Mouse (Mus musculus) left cerebral cortex, postnatal 4 days (tissue): Measurements from ENCODE around the gene Acss1. TPM values are rescaled to one million over a fixed set of nuclear protein-coding genes. Genes with fewer than 3 reads are reported as not detected.

Source experiments
- DNase-seq: peaks from one replicate; pipeline ENCODE4 v3.0.0-alpha.2; 2022
- intact Hi-C: fragments of 180-260 bp; cut with DNase I; formaldehyde crosslinking; loops from one replicate; pipeline ENCODE4 v1.15.1; 2025
- total RNA-seq, 2 experiments: library from RNA; stranded (reverse); gene quantifications; 2 replicates each; pipeline ENCODE4 v1.2.3; 2021

Acss1 gene
- total RNA-seq, 2 experiments from 2014 or later, result 15.5 to 16.6 TPM

DNA sequence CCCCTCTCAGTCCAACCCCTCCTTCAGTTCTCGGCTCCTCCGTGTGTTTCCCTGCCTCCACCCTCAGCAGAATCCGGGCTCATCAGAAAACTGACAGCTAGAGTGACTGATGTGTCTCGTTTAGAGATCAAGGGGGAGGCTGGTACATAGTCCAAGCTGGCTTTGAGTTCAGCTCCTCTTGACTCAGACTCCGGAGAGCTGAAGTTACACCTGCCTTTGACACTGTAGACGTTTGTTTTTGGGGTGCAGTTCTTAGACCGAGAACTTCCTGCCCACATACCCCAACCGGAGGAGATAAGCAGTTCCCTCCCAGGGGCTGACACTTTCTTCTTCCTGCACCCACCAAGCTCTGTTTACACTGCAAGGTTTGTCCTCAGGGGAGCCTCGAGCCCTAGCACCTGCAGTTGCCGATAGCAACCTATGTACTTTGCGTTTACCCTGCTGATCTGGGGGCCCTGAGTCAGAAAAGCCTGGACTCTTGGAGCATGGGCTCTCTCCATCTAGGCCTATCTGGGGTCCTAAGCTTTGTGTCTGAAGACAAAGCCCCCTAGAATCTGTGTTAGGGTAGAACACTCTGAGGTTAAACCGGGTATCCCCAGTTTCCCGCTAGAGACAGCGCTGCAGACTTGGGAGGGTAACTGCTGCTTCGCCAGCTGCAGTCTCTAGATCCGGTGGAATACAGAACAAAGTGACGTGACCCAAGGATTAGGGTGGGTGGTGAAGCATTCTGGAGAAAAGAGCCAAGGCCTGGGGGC lies 1.1 kb downstream of the Acss1 start:
- intact Hi-C loops, result no loop called here
- DNase-seq, result no peak

GRCm38 (mm10) chr2:150666723-150667064 lies 1.6 kb downstream of the Acss1 start:
- intact Hi-C loops, result no loop called here
- DNase-seq, result no peak

DNA sequence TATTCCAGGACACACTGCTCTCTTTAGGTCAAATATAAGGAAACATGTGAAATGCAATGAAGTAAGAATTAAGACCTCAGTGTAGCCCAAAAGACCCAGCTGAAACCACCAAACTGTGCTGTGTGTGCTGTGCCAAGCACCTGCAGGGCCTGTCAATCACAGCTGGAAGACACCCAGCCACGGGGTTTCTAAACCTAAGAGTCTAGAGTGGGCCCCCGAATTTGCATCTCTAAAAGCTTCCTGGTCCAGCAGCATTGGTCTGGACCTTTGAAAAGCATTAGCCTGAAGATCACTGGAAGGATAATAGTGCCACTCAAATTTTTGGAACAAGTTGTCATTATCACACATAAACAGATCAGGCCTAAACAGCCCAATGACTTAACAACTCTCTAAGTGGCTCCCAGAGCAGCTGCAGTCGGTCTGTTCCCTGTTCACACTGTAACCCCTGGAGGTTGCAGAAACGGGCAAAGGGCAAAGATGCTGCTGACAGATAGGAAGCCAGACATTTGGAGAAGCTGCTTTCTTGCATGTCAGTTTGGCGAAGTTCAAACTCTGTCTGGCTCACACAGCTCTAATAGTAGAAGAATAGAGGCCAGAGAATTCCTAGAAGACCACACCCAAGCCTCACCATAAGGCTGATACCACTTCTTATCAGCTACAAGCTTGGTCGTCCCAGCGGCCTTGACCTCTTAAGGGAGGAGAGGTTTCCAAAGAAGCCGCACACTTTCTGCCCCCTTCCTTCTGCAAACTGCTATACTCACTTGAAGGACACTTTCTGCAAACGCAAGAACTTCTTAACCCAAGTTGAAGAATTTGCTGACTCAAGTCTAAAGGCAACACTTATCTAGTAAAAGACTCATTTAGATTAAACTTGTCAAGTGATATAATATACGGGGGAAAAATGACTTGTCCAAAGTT lies 2.5 kb downstream of the Acss1 start:
- DNase-seq, result no peak
- intact Hi-C loops, result no loop called here

GRCm38 (mm10) chr2:150665006-150665405 lies 3.3 kb downstream of the Acss1 start:
- intact Hi-C loops, result no loop called here
- DNase-seq, result no peak

DNA sequence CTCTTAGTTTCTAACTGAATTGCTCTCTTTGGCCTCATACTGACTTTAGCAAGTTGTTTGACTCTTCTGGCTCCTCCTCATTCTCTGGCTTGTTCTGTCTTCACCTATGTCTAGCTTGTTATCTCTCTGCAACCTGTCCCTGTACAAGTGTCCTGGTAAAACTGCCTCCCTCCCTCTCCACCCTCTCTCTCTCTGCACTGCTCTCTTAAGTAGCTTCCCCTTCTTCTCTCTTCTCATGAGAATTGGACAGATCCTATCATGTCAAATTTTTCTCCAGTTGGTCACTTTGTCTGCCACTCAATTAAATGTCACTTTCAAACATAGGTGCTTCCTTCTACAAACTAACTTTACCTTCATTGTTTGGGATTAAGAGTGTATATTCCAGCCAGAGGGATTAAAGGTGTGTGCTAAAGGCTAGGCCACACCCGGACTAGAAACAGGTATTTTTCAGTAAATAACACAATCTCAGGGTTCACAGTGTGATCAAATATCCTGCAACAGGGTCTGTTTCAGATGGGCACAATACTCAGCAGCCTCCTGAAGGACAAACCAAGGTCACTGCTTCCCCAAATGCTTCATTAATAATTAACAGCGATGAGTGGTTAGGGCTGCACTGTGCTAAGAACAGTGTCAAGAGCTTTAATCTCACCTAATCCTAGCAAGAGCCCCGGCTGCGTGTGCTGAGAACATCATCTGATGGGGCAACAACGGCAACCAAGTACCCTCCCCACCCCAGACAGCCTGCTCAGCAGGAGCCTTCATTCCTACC lies 4.0 kb downstream of the Acss1 start:
- DNase-seq, result no peak
- intact Hi-C loops, result no loop called here

DNA sequence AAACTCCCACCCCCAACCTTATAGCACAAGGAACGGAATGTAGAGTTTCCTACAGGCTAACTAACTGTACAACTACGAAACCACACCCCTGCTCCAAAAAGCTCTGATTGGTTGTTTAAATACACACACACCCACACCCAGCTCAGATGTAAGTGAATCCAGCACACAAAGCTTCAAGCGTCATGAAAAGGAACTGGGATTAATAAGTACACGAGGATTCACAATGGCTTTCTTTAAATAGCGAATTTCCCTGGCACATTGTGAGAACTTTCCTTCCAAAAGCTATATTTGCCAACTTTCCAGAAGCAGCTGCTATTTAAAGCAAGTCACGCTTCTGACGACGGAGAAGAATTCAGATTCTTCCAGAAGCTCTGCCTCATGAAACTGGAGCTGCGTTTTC lies 5.0 kb downstream of the Acss1 start:
- intact Hi-C loops, result no loop called here
- DNase-seq, result no peak

DNA sequence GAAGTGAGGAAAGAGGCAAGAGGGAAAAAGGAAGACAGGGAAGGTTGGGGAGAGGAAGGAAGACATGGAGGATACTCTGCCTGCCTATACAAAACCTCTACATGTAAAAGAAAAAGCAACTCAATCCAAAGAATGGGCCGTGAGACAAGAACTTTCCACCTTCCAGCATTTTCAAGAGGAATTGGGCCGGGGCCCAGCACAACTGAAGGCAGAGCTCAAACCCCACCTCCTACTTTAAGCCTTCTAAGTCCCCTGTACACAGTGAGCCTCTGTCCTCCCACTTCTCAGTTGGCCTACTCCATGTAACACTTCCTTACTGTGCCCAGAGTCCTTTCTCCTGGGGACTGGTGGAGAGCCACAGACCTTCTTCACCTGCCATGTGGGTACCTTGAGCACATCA lies 6.3 kb downstream of the Acss1 start:
- no peak for DNase-seq
- intact Hi-C loops, result no loop called here

GRCm38 (mm10) chr2:150660668-150661451 lies 7.4 kb downstream of the Acss1 start:
- no peak for DNase-seq
- intact Hi-C loops, result no loop called here

DNA sequence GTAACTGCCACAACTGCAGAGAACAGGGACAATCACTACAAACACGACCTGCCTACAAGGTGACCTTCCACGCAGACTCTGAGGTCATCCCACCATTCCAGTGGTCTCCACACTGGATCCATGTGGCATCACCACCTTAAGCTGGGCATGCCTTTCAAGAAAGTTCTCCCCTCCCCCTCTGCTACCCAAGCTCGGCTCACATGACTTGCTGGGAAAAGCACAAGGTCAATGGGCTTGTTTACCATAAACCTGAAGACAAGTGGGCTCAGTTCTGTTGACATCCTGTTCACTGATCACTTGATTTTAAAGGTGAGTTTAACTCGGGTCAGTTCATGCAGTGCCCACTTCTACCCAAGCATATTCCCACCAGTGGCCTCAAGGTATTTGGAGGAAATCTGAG lies 8.3 kb downstream of the Acss1 start:
- intact Hi-C loops, result no loop called here
- no peak for DNase-seq

GRCm38 (mm10) chr2:150656975-150657768 lies 11.1 kb downstream of the Acss1 start:
- DNase-seq, result no peak
- intact Hi-C loops, result no loop called here

GRCm38 (mm10) chr2:150656112-150656511 lies 12.2 kb downstream of the Acss1 start:
- intact Hi-C loops, result no loop called here
- no peak for DNase-seq

DNA sequence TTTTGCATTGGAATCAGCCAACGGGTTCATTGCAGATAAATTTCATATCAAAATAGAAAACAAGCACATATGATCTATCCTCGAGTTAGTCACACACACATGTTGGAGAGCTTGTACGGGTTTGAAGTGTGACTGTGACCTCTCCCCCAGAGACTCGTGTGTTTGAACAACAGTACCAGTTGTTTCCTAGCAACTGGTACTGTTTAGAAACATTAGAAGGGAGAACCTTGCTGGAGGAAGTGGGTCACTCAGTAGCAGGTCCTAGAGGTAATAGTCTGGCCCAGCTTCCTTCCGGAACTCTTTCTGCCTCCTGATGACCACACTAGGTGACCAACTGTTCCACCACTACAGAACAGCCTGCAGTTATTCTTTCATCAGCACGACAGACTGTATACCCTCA lies 13.0 kb downstream of the Acss1 start:
- intact Hi-C loops, result no loop called here
- DNase-seq, result no peak

DNA sequence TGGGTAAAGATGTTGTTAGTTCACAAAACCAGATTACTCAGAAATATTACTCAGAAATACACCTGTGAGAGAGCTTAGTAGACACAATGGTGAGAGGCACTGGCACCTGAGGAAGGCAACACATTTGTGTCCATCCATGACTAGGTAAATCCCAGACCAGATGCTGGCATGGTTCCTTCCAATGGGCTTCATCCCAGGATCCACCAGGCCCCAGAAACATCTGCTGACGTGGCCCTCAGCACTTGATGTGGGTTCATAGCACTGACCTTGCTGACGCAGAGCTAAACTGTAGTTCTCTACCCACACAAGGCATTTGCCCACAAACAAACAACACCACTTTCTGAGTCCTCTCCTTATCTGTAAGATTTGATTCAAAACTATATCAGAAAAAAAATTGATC lies 13.5 kb downstream of the Acss1 start:
- intact Hi-C loops, result no loop called here
- DNase-seq, result no peak

DNA sequence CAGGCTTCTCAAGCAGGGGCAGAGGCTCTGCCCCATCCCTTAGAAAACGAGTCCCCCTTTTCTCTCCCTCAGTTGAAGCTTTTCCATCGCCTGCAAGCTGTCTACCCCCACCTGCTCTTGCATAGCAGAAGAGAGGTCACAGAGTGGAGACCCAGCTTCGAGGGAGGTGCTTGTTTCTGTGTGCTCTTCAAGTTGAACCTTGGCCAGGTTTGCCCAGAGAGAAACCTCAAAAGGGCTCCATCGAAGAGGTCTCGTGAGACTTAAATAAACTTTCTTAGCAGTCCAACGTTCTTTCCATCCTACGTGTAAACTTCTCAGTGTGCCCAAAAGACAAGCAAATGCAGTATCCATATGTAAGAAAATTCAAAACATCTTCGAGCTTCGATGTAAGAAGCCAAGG lies 16.9 kb downstream of the Acss1 start:
- intact Hi-C loops, result no loop called here

GRCm38 (mm10) chr2:150650511-150651074 lies 17.7 kb downstream of the Acss1 start:
- intact Hi-C loops, result no loop called here
- DNase-seq, result no peak

More for the DNA sequence above, 16.9 kb downstream of the Acss1 start:
- DNase-seq, result no peak

GRCm38 (mm10) chr2:150648300-150648895 lies 19.9 kb downstream of the Acss1 start:
- intact Hi-C loops, result no loop called here
- DNase-seq, result no peak

- no peak for DNase-seq
- intact Hi-C loops, result no loop called here
Observed at GRCm38 (mm10) chr2:150647681-150648299, 20.5 kb downstream of the Acss1 start.

DNA sequence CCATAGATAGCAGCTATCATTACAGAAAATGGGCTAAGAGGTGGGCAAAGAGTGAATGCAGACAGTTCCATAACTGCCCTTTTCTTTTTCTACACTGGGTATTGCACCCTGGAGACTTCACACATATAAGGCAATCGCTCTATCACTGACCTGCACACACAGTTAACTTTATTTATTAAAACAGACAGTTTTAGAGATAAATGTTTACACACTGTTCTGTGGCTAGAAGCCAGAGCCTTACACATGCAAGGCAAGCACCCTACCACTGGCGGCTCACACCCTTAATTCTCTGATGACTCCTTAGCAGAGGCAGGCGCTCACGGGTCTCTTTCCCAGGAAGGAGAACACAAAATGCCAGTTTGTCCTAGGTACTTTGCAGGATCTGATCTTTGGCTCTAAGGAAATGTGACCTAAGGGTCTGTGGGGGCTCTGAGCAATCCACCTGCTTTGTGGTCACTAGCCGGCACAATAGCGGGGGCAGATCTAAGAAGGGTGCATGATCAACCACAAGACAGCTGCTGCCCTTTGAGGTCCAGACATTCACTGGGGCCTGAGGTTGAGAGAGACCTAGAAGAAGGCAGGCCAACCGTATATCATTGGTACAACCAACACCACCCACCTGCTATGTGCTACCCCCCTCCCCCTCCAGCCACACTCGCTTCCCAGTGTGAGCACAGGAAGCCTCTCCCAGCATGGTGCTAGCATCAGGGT lies 21.7 kb downstream of the Acss1 start:
- DNase-seq, result no peak
- intact Hi-C loops, result no loop called here
